Mouse (Mus musculus) erythroblast, embryonic 14.5 days (primary cell): Measurements from ENCODE around the gene Nudt22.

Source experiments
- GATA1 ChIP-seq: IDR thresholded peaks from 2 replicates; pipeline ENCODE4 v1.6.1; 2012; ENCODE audit warnings: low read length, inconsistent platforms, mixed read lengths
- TAL1 ChIP-seq: IDR thresholded peaks from 3 replicates; pipeline ENCODE4 v1.6.1; 2012; ENCODE audit warnings: low read length, inconsistent platforms, mixed read lengths

GRCm38 (mm10) chr19:7029531-7029930 is 33.6 kb upstream of the Nudt22 start:
- TF ChIP-seq GATA1 (no peak), TAL1 (no peak)
